Mouse (Mus musculus): Measurements from ENCODE around the gene Lce1h. TPM values are rescaled to one million over a fixed set of nuclear protein-coding genes. Genes with fewer than 3 reads are reported as not detected.

Lce1h gene
- polyA plus RNA-seq, 1 experiment, result not detected

DNA sequence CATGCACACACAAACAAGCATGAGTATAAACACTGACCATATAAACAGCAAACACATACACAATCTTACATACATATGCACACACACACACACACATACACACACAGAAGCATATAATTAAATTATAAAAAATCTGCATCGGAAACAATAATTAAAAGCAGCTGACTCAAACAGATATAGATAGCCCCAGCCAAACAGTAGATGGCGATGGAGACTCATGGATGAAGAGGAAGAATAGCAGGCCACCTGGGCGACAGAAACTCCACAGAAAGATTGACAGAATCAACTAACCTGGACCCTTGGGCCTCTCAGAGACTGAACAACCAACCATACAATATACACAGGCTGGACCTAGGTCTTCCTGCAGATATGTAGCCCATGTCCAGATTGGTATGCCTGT, 11.7 kb downstream of the Lce1h start:
- H3K79me2 ChIP-seq (ENCODE audit: control insufficient read depth, insufficient read depth), result no peaks in the 10 kb centered on the region
- no peaks in the 10 kb centered on the region for H3K27me3 ChIP-seq (ENCODE audit: control insufficient read depth, insufficient read depth, insufficient read length)
- TF ChIP-seq POLR2AphosphoS2 (IDR thresholded peaks at IDR 0.05; ENCODE audit: insufficient read length, low read depth) (no peak), TCF3 (IDR thresholded peaks at IDR 0.05; ENCODE audit: insufficient read length, low read depth) (no peak), SRF (IDR thresholded peaks at IDR 0.05; ENCODE audit: control insufficient read depth, insufficient read length, low read depth) (no peak), TCF12 (IDR thresholded peaks at IDR 0.05; ENCODE audit: insufficient read depth, poor library complexity, severe bottlenecking) (no peak), MYOD1 (IDR thresholded peaks at IDR 0.05; ENCODE audit: control insufficient read depth in 1 of 3, insufficient read length in 2 of 3, low read depth in 2 of 3) (no peak), CEBPB (IDR thresholded peaks at IDR 0.05; ENCODE audit: insufficient read depth, poor library complexity, severe bottlenecking) (no peak), E2F4 (IDR thresholded peaks at IDR 0.05; ENCODE audit: insufficient read depth) (no peak), MAX (IDR thresholded peaks at IDR 0.05; ENCODE audit: low read depth) (no peak), REST (IDR thresholded peaks at IDR 0.05; ENCODE audit: insufficient read depth, insufficient read length) (no peak), USF1 (IDR thresholded peaks at IDR 0.05; ENCODE audit: low read depth) (no peak), MYOG (IDR thresholded peaks at IDR 0.05; ENCODE audit: control insufficient read depth in 1 of 3, insufficient read depth in 1 of 3, insufficient read length in 2 of 3, low read depth in 2 of 3) (no peak), POLR2A (IDR thresholded peaks at IDR 0.05; ENCODE audit: insufficient read length, low read depth) (no peak)
- no peak overlapping the region for H3K4me2 ChIP-seq (ENCODE audit: low read depth)
- H3K36me3 ChIP-seq (ENCODE audit: control insufficient read depth, insufficient read depth), result no peaks in the 10 kb centered on the region
- no peak overlapping the region for H3ac ChIP-seq (ENCODE audit: control insufficient read depth, insufficient read length)
- H3K4me3 ChIP-seq, result no peak overlapping the region

DNA sequence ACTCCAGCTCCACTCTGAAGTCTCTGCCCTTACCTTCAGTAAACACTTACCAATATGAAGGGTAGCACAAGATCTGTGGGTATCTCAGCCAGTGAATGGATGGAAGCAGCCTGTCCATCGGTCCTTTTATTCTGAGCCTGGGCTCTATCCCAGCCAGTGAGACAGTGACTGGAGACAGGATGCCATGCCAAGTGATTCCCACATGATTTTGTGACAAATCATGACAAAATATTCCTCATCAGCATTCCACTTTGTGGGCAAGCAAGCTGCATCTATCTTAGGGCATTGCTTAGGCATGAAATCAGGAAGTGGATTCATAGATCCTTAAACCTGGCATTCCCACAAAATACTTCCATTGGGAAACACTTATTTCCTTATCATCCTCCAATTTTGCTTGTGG, 12.6 kb downstream of the Lce1h start, which contains the start of gene Lce1g:
Gene Lce1g, minus strand, starts transcription at position 101 of the 400 bp plus-strand sequence.
- Histone ChIP-seq H3K4me2 (ENCODE audit: low read depth) (no peak within 1 kb of the TSS), H3K79me2 (ENCODE audit: control insufficient read depth, insufficient read depth) (no peaks in the 10 kb centered on the region), H3ac (ENCODE audit: control insufficient read depth, insufficient read length) (no peak within 1 kb of the TSS), H3K4me3 (no peak within 1 kb of the TSS), H3K27me3 (ENCODE audit: control insufficient read depth, insufficient read depth, insufficient read length) (no peaks in the 10 kb centered on the region), H3K36me3 (ENCODE audit: control insufficient read depth, insufficient read depth) (no peaks in the 10 kb centered on the region)
- no peak for TF ChIP-seq MYOD1 (IDR thresholded peaks at IDR 0.05; ENCODE audit: control insufficient read depth in 1 of 3, insufficient read length in 2 of 3, low read depth in 2 of 3)
- no peak for TF ChIP-seq POLR2A (IDR thresholded peaks at IDR 0.05; ENCODE audit: insufficient read length, low read depth)
- no peak for TF ChIP-seq REST (IDR thresholded peaks at IDR 0.05; ENCODE audit: insufficient read depth, insufficient read length)
- TF ChIP-seq MYOG (IDR thresholded peaks at IDR 0.05; ENCODE audit: control insufficient read depth in 1 of 3, insufficient read depth in 1 of 3, insufficient read length in 2 of 3, low read depth in 2 of 3), result no peak
- TF ChIP-seq CEBPB (IDR thresholded peaks at IDR 0.05; ENCODE audit: insufficient read depth, poor library complexity, severe bottlenecking), result no peak
- TF ChIP-seq E2F4 (IDR thresholded peaks at IDR 0.05; ENCODE audit: insufficient read depth), result no peak
- TF ChIP-seq TCF3 (IDR thresholded peaks at IDR 0.05; ENCODE audit: insufficient read length, low read depth), result no peak
- TF ChIP-seq MAX (IDR thresholded peaks at IDR 0.05; ENCODE audit: low read depth), result no peak
- TF ChIP-seq SRF (IDR thresholded peaks at IDR 0.05; ENCODE audit: control insufficient read depth, insufficient read length, low read depth), result no peak
- TF ChIP-seq POLR2AphosphoS2 (IDR thresholded peaks at IDR 0.05; ENCODE audit: insufficient read length, low read depth), result no peak
- TF ChIP-seq TCF12 (IDR thresholded peaks at IDR 0.05; ENCODE audit: insufficient read depth, poor library complexity, severe bottlenecking), result no peak
- no peak for TF ChIP-seq USF1 (IDR thresholded peaks at IDR 0.05; ENCODE audit: low read depth)

- Histone ChIP-seq H3K4me3 (no peak within 1 kb of the TSS), H3K27me3 (ENCODE audit: control insufficient read depth, insufficient read depth, insufficient read length) (no peaks in the 10 kb centered on the region), H3K79me2 (ENCODE audit: control insufficient read depth, insufficient read depth) (no peaks in the 10 kb centered on the region), H3ac (ENCODE audit: control insufficient read depth, insufficient read length) (no peak within 1 kb of the TSS), H3K36me3 (ENCODE audit: control insufficient read depth, insufficient read depth) (no peaks in the 10 kb centered on the region), H3K4me2 (ENCODE audit: low read depth) (no peak within 1 kb of the TSS)
- no peak for TF ChIP-seq CEBPB (IDR thresholded peaks at IDR 0.05; ENCODE audit: insufficient read depth, poor library complexity, severe bottlenecking)
- no peak for TF ChIP-seq POLR2AphosphoS2 (IDR thresholded peaks at IDR 0.05; ENCODE audit: insufficient read length, low read depth)
- TF ChIP-seq E2F4 (IDR thresholded peaks at IDR 0.05; ENCODE audit: insufficient read depth), result no peak
- no peak for TF ChIP-seq USF1 (IDR thresholded peaks at IDR 0.05; ENCODE audit: low read depth)
- no peak for TF ChIP-seq REST (IDR thresholded peaks at IDR 0.05; ENCODE audit: insufficient read depth, insufficient read length)
- TF ChIP-seq MYOG (IDR thresholded peaks at IDR 0.05; ENCODE audit: control insufficient read depth in 1 of 3, insufficient read depth in 1 of 3, insufficient read length in 2 of 3, low read depth in 2 of 3), result no peak
- no peak for TF ChIP-seq POLR2A (IDR thresholded peaks at IDR 0.05; ENCODE audit: insufficient read length, low read depth)
- TF ChIP-seq MYOD1 (IDR thresholded peaks at IDR 0.05; ENCODE audit: control insufficient read depth in 1 of 3, insufficient read length in 2 of 3, low read depth in 2 of 3), result no peak
- TF ChIP-seq SRF (IDR thresholded peaks at IDR 0.05; ENCODE audit: control insufficient read depth, insufficient read length, low read depth), result no peak
- TF ChIP-seq TCF12 (IDR thresholded peaks at IDR 0.05; ENCODE audit: insufficient read depth, poor library complexity, severe bottlenecking), result no peak
- TF ChIP-seq TCF3 (IDR thresholded peaks at IDR 0.05; ENCODE audit: insufficient read length, low read depth), result no peak
- TF ChIP-seq MAX (IDR thresholded peaks at IDR 0.05; ENCODE audit: low read depth), result no peak
Measured at GRCm38 (mm10) chr3:92738996-92739395, 25.9 kb downstream of the Lce1h start, which contains the start of gene Gm38119. TSS of gene Gm38119 (minus strand) at chr3:92739096.

DNA sequence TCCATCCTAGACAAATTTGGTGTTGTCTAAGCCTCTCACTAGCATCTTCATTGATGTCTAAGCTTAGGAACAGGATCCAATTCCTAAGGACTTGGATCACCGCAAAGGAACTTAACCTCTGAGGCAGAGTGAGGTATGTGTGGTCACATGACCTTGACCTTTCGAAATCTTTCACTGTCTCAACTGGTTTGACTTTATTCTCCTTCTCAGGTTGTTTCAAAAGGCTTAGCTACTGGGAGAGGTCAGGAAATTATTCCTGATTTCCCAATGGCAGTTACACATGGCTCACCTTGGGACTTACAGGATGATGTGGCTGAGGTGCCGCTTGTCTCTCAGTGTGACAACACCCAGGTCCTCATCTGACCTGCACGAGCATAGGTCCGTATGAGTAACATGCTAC, 42.2 kb downstream of the Lce1h start:
- Histone ChIP-seq H3ac (ENCODE audit: control insufficient read depth, insufficient read length) (no peak overlapping the region), H3K27me3 (ENCODE audit: control insufficient read depth, insufficient read depth, insufficient read length) (no peaks in the 10 kb centered on the region), H3K4me3 (no peak overlapping the region), H3K79me2 (ENCODE audit: control insufficient read depth, insufficient read depth) (no peaks in the 10 kb centered on the region), H3K36me3 (ENCODE audit: control insufficient read depth, insufficient read depth) (no peaks in the 10 kb centered on the region), H3K4me2 (ENCODE audit: low read depth) (no peak overlapping the region)
- TF ChIP-seq SRF (IDR thresholded peaks at IDR 0.05; ENCODE audit: control insufficient read depth, insufficient read length, low read depth) (no peak), MAX (IDR thresholded peaks at IDR 0.05; ENCODE audit: low read depth) (no peak), POLR2A (IDR thresholded peaks at IDR 0.05; ENCODE audit: insufficient read length, low read depth) (no peak)

- Histone ChIP-seq H3K4me3 (no peak within 1 kb of the TSS), H3K79me2 (ENCODE audit: control insufficient read depth, insufficient read depth) (no peaks in the 10 kb centered on the region), H3ac (ENCODE audit: control insufficient read depth, insufficient read length) (no peak within 1 kb of the TSS), H3K27me3 (ENCODE audit: control insufficient read depth, insufficient read depth, insufficient read length) (no peaks in the 10 kb centered on the region), H3K4me2 (ENCODE audit: low read depth) (no peak within 1 kb of the TSS), H3K36me3 (ENCODE audit: control insufficient read depth, insufficient read depth) (no peaks in the 10 kb centered on the region)
- TF ChIP-seq TCF12 (IDR thresholded peaks at IDR 0.05; ENCODE audit: insufficient read depth, poor library complexity, severe bottlenecking) (no peak), TCF3 (IDR thresholded peaks at IDR 0.05; ENCODE audit: insufficient read length, low read depth) (no peak), SRF (IDR thresholded peaks at IDR 0.05; ENCODE audit: control insufficient read depth, insufficient read length, low read depth) (no peak), MYOD1 (IDR thresholded peaks at IDR 0.05; ENCODE audit: control insufficient read depth in 1 of 3, insufficient read length in 2 of 3, low read depth in 2 of 3) (no peak), MAX (IDR thresholded peaks at IDR 0.05; ENCODE audit: low read depth) (no peak), REST (IDR thresholded peaks at IDR 0.05; ENCODE audit: insufficient read depth, insufficient read length) (no peak), POLR2A (IDR thresholded peaks at IDR 0.05; ENCODE audit: insufficient read length, low read depth) (no peak), CEBPB (IDR thresholded peaks at IDR 0.05; ENCODE audit: insufficient read depth, poor library complexity, severe bottlenecking) (no peak), USF1 (IDR thresholded peaks at IDR 0.05; ENCODE audit: low read depth) (no peak), E2F4 (IDR thresholded peaks at IDR 0.05; ENCODE audit: insufficient read depth) (no peak), MYOG (IDR thresholded peaks at IDR 0.05; ENCODE audit: control insufficient read depth in 1 of 3, insufficient read depth in 1 of 3, insufficient read length in 2 of 3, low read depth in 2 of 3) (no peak), POLR2AphosphoS2 (IDR thresholded peaks at IDR 0.05; ENCODE audit: insufficient read length, low read depth) (no peak)
Measured at GRCm38 (mm10) chr3:92720250-92720649, 44.6 kb downstream of the Lce1h start, which contains the start of gene Lce1f. TSS of gene Lce1f (minus strand) at chr3:92720350.
